Mouse (Mus musculus) liver, postnatal 0 days (tissue): Measurements from ENCODE around the gene Srebf2.

Source experiments
- CTCF ChIP-seq: sonication (generic); IDR thresholded peaks from 2 replicates; pipeline ENCODE4 v1.5.1; 2016; ENCODE audit warnings: antibody characterized with exemption, low read depth
- EP300 ChIP-seq: IDR thresholded peaks from 2 replicates; pipeline ENCODE4 v1.6.1; 2016; ENCODE audit warnings: antibody characterized with exemption, low read depth, mild to moderate bottlenecking

GRCm38 (mm10) chr15:82156298-82156697, 9.3 kb downstream of the Srebf2 start:
- no peak for TF ChIP-seq CTCF
- no peak for TF ChIP-seq EP300
